Mouse (Mus musculus) mouse embryonic stem cell (cell line): ENCODE measurements at regions not wholly inside any gene's neighbourhood (a gene's known extent, or its start where the extent isn't known, plus 50 kb on each side); places are given as distances from the start of the nearest gene placed in this dataset.

Experiments used
- in situ Hi-C, 2 experiments: fragments of 300-500 bp; cut with MboI; formaldehyde crosslinking; loops; 1 replicate in 1 of 2; 3 replicates in 1 of 2; pipeline ENCODE4 v1.14.3; 2019 to 2020; ENCODE audit warnings: low sequenced_read_pairs in 2 of 2, low pct_unique_long_range_greater_than_20kb in 1 of 2, mixed read lengths in 1 of 2; ENCODE audit not compliant: unreplicated experiment in 1 of 2

- in situ Hi-C loops, result no loop called here
Observed at GRCm38 (mm10) chrX:163302697-163303096, 246.8 kb downstream of the Grpr start.

GRCm38 (mm10) chrX:163301045-163301444 is 248.4 kb downstream of the Grpr start:
- in situ Hi-C loops, result no loop called here

DNA sequence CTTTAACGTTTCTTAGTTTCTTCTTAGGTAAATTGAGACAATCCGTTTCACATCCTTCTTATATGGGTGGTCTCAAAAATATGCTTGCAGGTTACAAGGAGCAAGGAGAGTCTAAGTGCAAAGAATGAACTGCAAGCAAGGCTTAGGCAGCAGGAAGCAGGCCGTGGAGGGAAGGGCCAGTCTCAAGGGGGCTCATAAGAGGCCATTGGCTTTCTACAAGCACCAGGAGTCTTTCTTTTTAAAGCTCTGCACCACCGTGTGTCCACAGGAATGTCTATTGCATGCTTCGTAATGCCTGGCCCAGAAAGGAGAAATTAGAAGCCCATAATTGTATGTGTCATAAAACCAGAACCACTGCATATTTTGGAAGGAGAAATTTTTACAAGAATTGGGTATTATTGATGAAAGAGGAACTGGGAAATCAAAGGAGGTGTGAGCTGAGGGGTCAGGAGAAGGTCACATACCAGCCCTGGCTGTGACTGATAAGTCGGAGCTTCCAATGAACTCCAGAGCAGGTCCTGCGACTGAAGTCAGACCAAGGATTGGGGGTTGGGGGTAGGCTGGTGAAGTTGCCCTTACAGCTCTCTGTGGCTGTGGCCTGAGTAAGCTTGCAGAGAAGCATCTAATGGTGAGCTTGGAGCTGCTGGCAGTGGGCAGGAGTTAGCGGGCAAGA is 252.4 kb downstream of the Grpr start:
- in situ Hi-C loops, result no loop called here

- in situ Hi-C loops, result no loop called here
Observed at GRCm38 (mm10) chrX:163261248-163261647, 288.2 kb downstream of the Grpr start.

DNA sequence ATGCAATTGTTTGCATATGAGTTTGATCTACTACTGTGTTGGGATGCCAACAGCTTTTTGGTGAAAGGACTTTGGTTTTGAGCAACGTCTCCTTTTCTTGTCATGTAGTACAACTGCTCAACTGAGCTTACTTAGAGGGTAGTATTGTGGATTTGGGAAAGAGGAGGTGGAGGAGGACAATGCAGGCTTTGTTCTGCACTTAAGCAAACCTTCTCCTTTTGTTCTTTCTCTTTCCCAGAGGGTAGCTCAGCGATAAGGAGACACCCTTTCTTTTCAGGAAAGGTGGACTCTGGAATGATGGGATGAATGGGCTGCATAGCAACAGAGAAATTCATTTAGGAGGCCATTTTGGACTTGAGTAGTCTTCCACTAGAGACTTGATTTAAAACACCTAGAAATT is 288.6 kb upstream of the S100g start:
- in situ Hi-C loops, result no loop called here

DNA sequence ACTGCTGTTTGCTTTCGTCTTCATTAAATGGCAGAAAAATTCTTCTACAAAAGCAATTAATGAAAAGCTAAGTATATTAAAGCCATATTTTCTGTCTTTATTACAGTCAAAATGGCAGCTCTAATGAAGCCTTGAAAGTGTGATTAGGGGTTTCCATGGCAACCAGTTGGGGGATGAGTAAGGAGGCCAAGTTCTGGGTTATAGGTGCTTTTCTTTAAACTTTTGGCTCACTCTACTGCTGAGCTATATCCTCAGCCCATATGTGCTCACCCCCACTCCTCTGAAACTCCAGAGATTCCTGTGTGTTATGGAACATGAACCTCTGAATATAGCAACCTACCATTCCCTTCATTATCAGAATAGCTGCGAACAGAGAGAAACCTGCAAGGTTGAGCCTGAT is 240.9 kb upstream of the S100g start:
- in situ Hi-C loops, result no loop called here

DNA sequence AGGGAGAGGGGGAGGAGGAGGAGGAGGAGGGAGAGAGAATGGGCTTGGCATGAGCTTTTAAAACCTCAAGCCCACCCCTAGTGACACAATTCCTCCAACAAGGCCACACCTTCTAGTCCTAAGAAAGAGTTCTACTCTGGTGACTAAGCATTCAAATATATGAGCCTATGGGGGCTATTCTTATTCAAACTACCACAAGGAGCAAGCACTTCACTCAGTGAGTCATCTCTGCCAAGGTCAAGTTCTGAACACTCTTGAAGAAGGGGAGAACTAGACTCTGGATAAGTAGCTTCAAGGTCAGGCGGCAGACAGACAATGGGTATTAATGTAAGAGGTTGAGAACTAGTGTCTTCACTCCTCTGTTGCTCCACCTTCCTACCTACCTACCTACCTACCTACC is 239.0 kb upstream of the S100g start:
- in situ Hi-C loops, result no loop called here

GRCm38 (mm10) chrX:163181588-163181987 is 217.2 kb upstream of the S100g start:
- in situ Hi-C loops, result loop anchor here in 1 of 2 experiments (25.0 kb wide), 1 partner anchor 256 kb away; no protein-coding TSS in a partner anchor

DNA sequence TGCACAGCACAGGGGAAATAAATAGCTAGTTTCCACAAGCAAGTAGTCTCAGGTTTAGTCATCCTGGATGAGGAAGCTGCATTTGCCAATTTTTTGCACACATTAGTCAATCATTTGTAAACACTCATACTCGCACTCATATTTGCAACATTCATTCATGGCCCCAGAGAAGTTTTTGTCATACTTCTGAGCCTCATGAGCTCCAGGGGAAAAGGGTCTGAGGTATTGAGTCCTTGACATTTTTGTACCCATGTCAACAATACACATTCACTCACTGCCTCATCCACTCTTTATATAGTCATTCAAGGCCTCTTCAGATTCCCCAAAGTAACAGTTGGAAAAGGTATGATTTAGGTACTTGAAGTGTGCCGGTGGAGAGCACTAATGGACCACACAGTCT is 200.4 kb upstream of the S100g start:
- in situ Hi-C loops, result no loop called here

DNA sequence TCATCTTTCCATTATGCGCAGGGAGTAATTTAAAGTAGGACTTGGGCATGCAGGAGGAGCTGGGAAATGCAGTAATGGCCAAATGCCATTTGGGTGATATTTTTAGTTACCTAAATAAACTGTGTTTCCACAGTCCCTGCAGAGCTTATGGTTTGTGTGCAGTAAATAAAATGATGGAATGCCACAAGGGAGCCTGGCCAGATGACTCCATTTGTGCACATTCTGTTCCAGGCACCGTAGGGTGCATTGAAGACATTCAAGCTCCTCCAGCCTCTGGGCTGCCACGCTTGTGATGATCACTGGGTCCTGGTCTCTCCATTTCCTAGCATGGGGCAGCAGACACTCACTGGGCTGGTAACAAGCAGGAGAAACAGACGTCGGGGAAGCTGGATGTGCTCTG is 190.9 kb upstream of the S100g start:
- in situ Hi-C loops, result no loop called here

GRCm38 (mm10) chrX:163151970-163152369 is 187.6 kb upstream of the S100g start:
- in situ Hi-C loops, result no loop called here

GRCm38 (mm10) chrX:163144475-163144874 is 180.1 kb upstream of the S100g start:
- in situ Hi-C loops, result loop anchor here (10.0 to 25.0 kb wide), 2 partner anchors 182 to 190 kb away; partner anchors contain the start of gene S100g (in 1 of the 2)

- in situ Hi-C loops, result loop anchor here (10.0 to 25.0 kb wide), 2 partner anchors 177 to 205 kb away; partner anchors contain the start of gene S100g (in 1 of the 2)
Observed at GRCm38 (mm10) chrX:163139475-163139874, 175.1 kb upstream of the S100g start.

DNA sequence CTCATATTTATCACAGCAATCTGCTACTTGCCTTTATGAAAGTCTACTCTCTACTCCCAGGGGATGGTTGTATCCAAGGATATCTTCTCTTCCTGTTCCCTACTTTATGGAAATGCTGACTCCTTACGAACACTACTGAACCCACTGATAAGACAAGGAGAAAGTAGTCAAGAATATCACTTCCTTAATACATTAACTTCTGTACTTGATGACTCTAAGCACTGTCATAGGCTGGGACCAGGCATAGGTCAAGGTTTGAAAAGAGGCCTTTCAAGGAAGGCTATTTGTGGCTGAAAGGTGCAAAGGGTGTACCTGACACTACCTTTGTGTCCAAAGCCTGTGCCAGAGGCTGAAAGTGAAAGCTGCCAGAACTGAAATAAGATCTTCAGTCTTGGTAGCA is 164.2 kb upstream of the S100g start:
- in situ Hi-C loops, result loop anchor here in 1 of 2 experiments (25.0 kb wide), 1 partner anchor 166 kb away; the partner anchor contains the start of gene S100g

DNA sequence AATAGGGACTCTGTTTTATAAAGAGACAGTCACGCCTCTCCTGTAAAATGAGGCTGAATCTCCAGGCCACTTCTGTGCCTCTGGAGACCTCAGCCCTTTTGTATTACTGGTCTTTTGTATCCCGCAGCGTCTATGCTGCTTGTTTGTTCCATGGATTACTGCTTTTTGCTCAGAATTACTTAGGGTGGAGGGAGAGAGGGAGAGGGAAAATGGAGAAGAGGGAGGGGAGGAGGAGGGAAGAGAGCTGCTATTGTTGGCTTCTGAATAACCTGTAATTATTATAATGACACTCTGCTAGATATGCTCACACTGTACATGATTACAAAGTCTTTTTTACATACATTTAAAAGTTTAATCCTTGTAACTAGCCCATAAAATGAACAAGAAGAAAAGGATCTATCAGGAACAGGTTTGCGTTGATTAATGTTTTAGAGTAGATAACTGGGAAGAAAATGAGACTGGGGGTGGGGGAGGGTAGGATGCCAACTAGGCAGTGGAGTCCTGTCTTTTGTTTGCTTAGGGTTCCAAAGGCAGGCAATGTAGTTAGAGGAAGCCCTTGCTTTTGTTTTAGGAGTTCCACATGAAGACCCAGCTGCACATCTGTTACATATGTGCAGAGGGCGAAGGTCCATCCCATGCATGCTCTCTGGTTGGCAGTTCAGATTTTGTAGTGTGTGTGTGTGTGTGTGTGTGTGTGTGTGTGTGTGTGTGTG is 153.4 kb upstream of the S100g start:
- in situ Hi-C loops, result no loop called here

GRCm38 (mm10) chrX:163117237-163117636 is 152.8 kb upstream of the S100g start:
- in situ Hi-C loops, result no loop called here

GRCm38 (mm10) chrX:163095026-163095765 is 130.8 kb upstream of the S100g start:
- in situ Hi-C loops, result no loop called here
